Mouse (Mus musculus): ENCODE measurements at regions not wholly inside any gene's neighbourhood (a gene's known extent, or its start where the extent isn't known, plus 50 kb on each side); places are given as distances from the start of the nearest gene placed in this dataset.
"Not testable (repeated sequence)": the region's sequence is repeated elsewhere in the genome, so short reads cannot be mapped to it uniquely, and the experiment has no call there.

DNA sequence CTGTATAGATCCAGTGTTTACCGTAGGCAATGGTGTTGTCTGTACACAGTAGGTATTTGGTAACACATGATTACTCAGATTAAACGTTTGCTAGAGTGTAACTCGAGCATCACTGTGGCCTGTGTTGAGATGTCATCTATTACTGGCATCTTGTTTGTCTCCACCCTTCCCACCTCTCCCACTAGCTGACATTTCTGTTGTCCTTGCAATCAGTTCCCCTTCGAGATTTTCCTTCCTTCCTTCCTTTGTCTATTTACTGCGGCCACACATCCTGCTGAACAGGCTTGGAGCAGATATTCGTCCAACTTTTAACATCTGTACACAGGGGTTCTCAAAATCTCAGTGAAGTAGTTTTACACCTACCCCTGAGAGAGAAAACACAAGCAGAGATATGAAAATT, 77.7 kb upstream of the Creb5 start:
- Histone ChIP-seq H3K9ac (replicated peaks; ENCODE audit: low read length) (no peak overlapping the region), H3K27ac (ENCODE audit: low read length) (no peak overlapping the region), H3K9me3 (ENCODE audit: low read length) (no peaks in the 10 kb centered on the region), H3K27me3 (ENCODE audit: insufficient read depth, low read length) (no peaks in the 10 kb centered on the region), H3K4me1 (ENCODE audit: insufficient read depth, low read length) (peaks cover 8% of the 10 kb centered on the region; the same call in 1 of the 2 replicates), H3K4me2 (replicated peaks; ENCODE audit: low read depth, low read length) (no peak overlapping the region), H3K4me3 (ENCODE audit: low read length) (no peak overlapping the region), H3K36me3 (ENCODE audit: insufficient read depth, low read length) (no peaks in the 10 kb centered on the region)
- no peak for ATAC-seq (ENCODE audit: low FRiP score, low TSS enrichment)
- WGBS, result 52% methylated on average over 6 of the region's 6 CpGs

DNA sequence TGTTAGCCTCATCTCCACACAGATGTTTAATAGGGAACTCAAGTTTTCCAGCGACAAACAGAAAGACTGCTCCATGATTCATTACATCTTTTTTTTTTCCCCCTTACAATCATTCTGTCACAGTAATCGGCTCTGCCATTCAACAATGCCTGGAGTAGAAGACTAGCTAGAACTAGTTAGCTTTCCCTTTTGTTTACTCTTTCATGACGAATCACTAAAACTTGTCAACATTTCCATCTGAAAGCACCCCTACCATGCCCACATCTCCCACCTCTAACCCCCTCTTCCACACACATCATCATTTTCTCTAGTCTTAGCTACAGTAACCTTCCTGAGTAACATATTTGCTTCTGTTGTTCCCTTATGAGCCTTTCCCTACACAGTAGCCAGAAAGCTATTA, 78.6 kb upstream of the Creb5 start:
- WGBS, result 65% methylated on average over 3 of the region's 3 CpGs
- ATAC-seq (ENCODE audit: low FRiP score, low TSS enrichment), result no peak
- Histone ChIP-seq H3K9me3 (ENCODE audit: low read length) (no peaks in the 10 kb centered on the region), H3K4me2 (replicated peaks; ENCODE audit: low read depth, low read length) (no peak overlapping the region), H3K27ac (ENCODE audit: low read length) (no peak overlapping the region), H3K9ac (replicated peaks; ENCODE audit: low read length) (no peak overlapping the region), H3K4me3 (ENCODE audit: low read length) (no peak overlapping the region), H3K4me1 (ENCODE audit: insufficient read depth, low read length) (peaks cover 8% of the 10 kb centered on the region; the same call in 1 of the 2 replicates), H3K27me3 (ENCODE audit: insufficient read depth, low read length) (no peaks in the 10 kb centered on the region), H3K36me3 (ENCODE audit: insufficient read depth, low read length) (no peaks in the 10 kb centered on the region)

DNA sequence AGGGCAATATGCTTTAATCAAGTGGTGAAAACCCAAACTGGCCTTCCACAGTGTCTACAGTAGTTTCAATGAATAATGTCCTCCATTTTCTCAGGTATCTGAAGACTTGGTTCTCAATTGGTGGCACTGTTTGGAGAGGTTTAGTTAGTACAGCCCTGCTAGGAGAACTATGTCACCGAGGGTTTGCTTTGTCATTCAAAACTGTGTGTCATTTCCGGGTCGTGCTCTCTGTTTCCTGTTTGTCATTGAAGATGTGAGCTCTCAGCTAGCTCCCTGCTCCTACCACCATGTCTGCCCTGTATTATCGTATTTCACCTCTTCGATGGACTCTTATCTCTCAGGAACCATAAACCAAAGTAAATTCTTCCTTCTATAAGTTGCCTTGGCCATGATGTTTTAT, 79.3 kb upstream of the Creb5 start:
- 63% methylated on average over 5 of the region's 5 CpGs for WGBS
- no peak overlapping the region for H3K4me3 ChIP-seq (ENCODE audit: low read length)
- H3K4me2 ChIP-seq (replicated peaks; ENCODE audit: low read depth, low read length), result no peak overlapping the region
- peaks cover 8% of the 10 kb centered on the region; the same call in 1 of the 2 replicates for H3K4me1 ChIP-seq (ENCODE audit: insufficient read depth, low read length)
- ATAC-seq (ENCODE audit: low FRiP score, low TSS enrichment), result no peak
- no peak overlapping the region for H3K27ac ChIP-seq (ENCODE audit: low read length)
- H3K9ac ChIP-seq (replicated peaks; ENCODE audit: low read length), result no peak overlapping the region
- H3K27me3 ChIP-seq (ENCODE audit: insufficient read depth, low read length), result no peaks in the 10 kb centered on the region
- no peaks in the 10 kb centered on the region for H3K9me3 ChIP-seq (ENCODE audit: low read length)
- no peaks in the 10 kb centered on the region for H3K36me3 ChIP-seq (ENCODE audit: insufficient read depth, low read length)

DNA sequence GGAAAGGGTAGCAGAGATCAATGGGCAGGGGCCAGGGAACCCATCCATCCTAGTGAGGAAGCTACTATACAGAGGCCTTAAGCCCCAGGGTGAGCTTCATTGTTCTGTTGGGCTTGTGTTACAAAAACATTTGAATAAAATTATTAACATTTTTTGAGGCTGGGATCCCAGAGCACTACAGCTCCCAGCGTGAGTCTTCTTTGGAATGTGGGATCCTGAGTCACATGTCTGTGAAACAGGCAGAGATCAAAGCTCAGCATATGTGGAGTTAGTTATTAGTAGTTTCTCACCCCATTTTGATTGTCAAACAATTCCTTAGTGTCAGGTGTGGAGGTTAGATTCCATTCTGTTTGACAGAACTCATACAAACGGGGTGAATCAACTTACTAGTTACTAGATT, 79.7 kb upstream of the Creb5 start:
- no peak overlapping the region for H3K4me3 ChIP-seq (ENCODE audit: low read length)
- ATAC-seq (ENCODE audit: low FRiP score, low TSS enrichment), result no peak
- H3K4me1 ChIP-seq (ENCODE audit: insufficient read depth, low read length), result peaks cover 8% of the 10 kb centered on the region; the same call in 1 of the 2 replicates
- WGBS, result 77% methylated on average over 2 of the region's 2 CpGs
- H3K9ac ChIP-seq (replicated peaks; ENCODE audit: low read length), result no peak overlapping the region
- no peak overlapping the region for H3K27ac ChIP-seq (ENCODE audit: low read length)
- H3K4me2 ChIP-seq (replicated peaks; ENCODE audit: low read depth, low read length), result no peak overlapping the region
- H3K36me3 ChIP-seq (ENCODE audit: insufficient read depth, low read length), result no peaks in the 10 kb centered on the region
- H3K9me3 ChIP-seq (ENCODE audit: low read length), result no peaks in the 10 kb centered on the region
- H3K27me3 ChIP-seq (ENCODE audit: insufficient read depth, low read length), result no peaks in the 10 kb centered on the region

DNA sequence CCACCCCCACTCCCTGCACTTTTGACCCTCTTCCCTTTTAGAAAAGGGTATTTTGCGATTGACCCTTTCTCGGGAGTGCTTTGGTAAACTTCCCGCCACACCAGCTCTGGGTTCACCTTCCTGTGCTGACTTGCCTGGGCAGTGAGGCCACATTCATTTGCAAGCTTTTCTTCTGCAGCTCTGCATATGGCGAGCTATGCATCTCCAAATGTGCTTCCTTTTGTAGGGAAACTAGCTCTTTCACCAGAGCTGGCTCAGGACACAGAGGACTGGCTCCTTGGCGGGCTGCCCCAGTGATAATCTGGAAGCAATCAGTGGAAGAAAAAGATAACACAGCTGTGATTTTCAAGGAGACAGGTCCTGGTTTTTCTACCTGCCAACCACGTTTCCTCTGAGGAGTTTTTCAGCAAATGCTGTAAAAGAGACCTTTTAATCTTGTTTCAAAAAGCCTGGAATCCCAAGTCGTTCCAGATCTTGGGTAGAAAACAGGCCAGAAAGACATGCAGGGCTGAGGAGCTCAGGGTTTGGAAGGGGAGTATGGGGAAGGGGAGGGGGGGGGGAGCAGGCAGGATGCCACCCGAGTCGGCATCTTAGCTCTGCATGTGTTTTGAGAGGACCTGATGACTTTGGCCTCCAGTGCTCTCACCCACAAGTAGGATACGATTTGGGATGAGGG, 85.7 kb upstream of the Creb5 start:
- 19% methylated on average over 10 of the region's 10 CpGs for WGBS
- Histone ChIP-seq H3K27me3 (ENCODE audit: insufficient read depth, low read length) (no peaks in the 10 kb centered on the region), H3K4me1 (ENCODE audit: insufficient read depth, low read length) (peaks cover 12% of the 10 kb centered on the region), H3K4me3 (ENCODE audit: low read length) (no peak overlapping the region), H3K27ac (ENCODE audit: low read length) (0 out of 2 replicates have a peak overlapping the region, but pooled peaks have one; percentile 5), H3K9ac (replicated peaks; ENCODE audit: low read length) (no peak overlapping the region), H3K36me3 (ENCODE audit: insufficient read depth, low read length) (no peaks in the 10 kb centered on the region), H3K4me2 (replicated peaks; ENCODE audit: low read depth, low read length) (no peak overlapping the region), H3K9me3 (ENCODE audit: low read length) (no peaks in the 10 kb centered on the region)
- ATAC-seq (ENCODE audit: low FRiP score, low TSS enrichment), result no peak

DNA sequence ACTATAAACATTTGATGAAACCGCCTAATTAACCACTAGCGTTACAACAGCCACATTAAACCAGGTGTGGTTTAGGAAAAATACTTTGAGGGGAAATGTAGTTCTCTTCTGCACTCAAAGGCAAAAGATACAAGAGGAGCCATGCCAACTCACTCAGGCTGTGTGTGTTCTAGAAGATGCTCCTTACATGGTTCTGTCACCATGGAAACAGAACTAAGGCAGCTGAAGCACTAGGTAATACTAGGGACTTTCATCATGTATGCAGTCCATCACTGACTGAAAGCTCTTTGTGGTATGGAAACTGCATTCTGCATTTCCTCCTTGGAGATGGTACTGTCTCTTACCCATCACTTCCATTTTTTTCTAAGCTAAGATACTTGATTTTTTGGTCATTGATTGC, 87.6 kb upstream of the Creb5 start:
- Histone ChIP-seq H3K4me3 (ENCODE audit: low read length) (no peak overlapping the region), H3K9ac (replicated peaks; ENCODE audit: low read length) (no peak overlapping the region), H3K27me3 (ENCODE audit: insufficient read depth, low read length) (no peaks in the 10 kb centered on the region), H3K4me1 (ENCODE audit: insufficient read depth, low read length) (peaks cover 12% of the 10 kb centered on the region), H3K9me3 (ENCODE audit: low read length) (no peaks in the 10 kb centered on the region), H3K4me2 (replicated peaks; ENCODE audit: low read depth, low read length) (no peak overlapping the region), H3K27ac (ENCODE audit: low read length) (no peak overlapping the region), H3K36me3 (ENCODE audit: insufficient read depth, low read length) (no peaks in the 10 kb centered on the region)
- 94% methylated on average over 2 of the region's 2 CpGs for WGBS
- no peak for ATAC-seq (ENCODE audit: low FRiP score, low TSS enrichment)

DNA sequence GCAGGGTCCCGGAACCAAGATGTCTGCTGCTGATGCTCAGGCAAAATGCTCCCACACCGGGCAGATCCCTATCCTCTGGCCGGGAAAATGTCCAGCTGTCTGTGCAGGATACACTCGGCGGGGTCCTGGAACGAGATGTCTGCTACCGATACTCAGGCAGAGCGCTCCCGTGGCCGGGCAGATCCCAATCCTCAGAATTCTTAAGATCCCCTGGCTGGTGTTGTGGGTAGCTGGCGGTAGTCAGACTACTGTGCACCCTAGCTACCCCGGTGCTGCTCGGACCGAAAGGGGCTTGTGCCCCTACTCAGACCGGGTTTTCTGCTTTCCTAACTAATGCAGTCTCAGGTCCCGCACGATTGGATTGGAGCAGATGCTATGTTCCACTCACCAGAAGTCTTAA, 104.9 kb upstream of the Creb5 start:
- H3K4me3 ChIP-seq (ENCODE audit: low read length); H3K9me3 ChIP-seq (ENCODE audit: low read length); H3K27me3 ChIP-seq (ENCODE audit: insufficient read depth, low read length); H3K27ac ChIP-seq (ENCODE audit: low read length); H3K4me2 ChIP-seq (replicated peaks; ENCODE audit: low read depth, low read length); H3K36me3 ChIP-seq (ENCODE audit: insufficient read depth, low read length); H3K4me1 ChIP-seq (ENCODE audit: insufficient read depth, low read length); H3K9ac ChIP-seq (replicated peaks; ENCODE audit: low read length); ATAC-seq (ENCODE audit: low FRiP score, low TSS enrichment): not testable (repeated sequence)
- WGBS, result 94% methylated on average over 17 of the region's 17 CpGs

DNA sequence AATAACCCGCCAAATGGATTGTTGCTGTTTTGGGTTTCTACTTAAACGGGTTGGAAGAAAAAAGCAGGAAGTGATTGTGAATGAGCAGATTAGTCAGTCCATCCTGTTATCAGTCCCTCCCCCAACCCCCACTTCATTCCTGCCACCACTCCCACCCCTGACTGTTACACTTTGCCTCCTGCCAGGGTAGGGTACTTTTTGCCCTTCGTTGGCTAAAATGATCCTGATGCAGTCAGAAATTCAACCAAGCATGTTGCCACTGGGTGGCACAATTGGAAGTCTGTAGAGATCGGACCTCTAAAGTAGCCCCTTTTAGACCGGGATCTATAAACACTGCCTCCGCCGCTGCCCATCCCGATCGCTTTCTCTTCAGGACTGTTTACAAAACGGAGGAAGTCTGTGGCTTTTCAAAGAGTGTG, 96.0 kb upstream of the Jazf1 start:
- WGBS, result 10% methylated on average over 10 of the region's 10 CpGs
- Histone ChIP-seq H3K9me3 (ENCODE audit: low read length) (no peaks in the 10 kb centered on the region), H3K27ac (ENCODE audit: low read length) (no peak overlapping the region), H3K36me3 (ENCODE audit: insufficient read depth, low read length) (no peaks in the 10 kb centered on the region), H3K4me3 (ENCODE audit: low read length) (peak overlapping the region; percentile 36), H3K4me1 (ENCODE audit: insufficient read depth, low read length) (0 out of 2 replicates have a peak, but pooled peaks cover 4% of the 10 kb centered on the region), H3K27me3 (ENCODE audit: insufficient read depth, low read length) (no peaks in the 10 kb centered on the region), H3K9ac (replicated peaks; ENCODE audit: low read length) (0 out of 2 replicates have a peak overlapping the region, but pooled peaks have one; percentile 13), H3K4me2 (replicated peaks; ENCODE audit: low read depth, low read length) (peak overlapping the region; percentile 47)
- ATAC-seq (ENCODE audit: low FRiP score, low TSS enrichment), result peak; percentile 31; the same call in 1 of the 2 replicates

DNA sequence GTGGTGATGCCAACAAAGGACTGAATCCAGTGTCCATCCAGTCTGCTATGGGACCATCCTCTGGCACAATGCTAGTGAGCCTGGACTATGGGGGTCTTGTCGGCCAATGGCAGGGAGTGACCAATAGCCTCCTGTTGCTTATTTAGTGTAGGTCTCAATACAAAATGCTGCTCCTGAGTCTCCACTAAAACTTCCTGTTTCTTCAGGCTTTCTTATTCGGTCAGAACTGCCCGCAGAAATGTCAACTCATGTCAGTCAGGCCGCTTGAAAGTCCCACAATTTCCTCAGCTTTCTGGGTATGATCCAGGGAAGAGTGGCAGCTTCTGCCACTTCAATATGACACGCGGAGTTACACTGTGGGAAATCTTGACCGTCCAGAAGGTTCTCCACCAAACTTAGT, 94.7 kb upstream of the Jazf1 start:
- ATAC-seq (ENCODE audit: low FRiP score, low TSS enrichment), result no peak

DNA sequence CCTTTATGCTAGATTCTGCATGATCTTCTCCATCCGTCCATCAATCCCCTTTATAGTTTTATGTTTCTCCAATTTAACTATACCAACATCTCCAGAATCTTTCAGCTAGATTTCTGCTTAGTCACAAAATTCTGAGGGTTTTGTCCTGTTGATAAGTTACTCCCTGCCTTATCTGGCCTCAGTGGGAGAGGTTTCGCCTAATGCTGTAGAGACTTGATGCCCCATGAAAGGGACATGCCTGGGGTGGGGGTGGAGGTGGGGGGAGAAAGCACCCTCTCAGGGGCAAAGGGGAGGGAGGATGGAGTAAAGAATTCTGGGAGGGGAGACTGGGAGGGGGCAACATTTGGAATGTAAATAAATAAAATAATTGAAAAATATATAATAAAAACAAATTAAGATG, 93.2 kb upstream of the Jazf1 start:
- Histone ChIP-seq H3K36me3 (ENCODE audit: insufficient read depth, low read length) (no peaks in the 10 kb centered on the region), H3K4me3 (ENCODE audit: low read length) (no peak overlapping the region), H3K27me3 (ENCODE audit: insufficient read depth, low read length) (no peaks in the 10 kb centered on the region), H3K27ac (ENCODE audit: low read length) (no peak overlapping the region), H3K4me2 (replicated peaks; ENCODE audit: low read depth, low read length) (no peak overlapping the region), H3K9me3 (ENCODE audit: low read length) (no peaks in the 10 kb centered on the region), H3K9ac (replicated peaks; ENCODE audit: low read length) (no peak overlapping the region), H3K4me1 (ENCODE audit: insufficient read depth, low read length) (peaks cover 4% of the 10 kb centered on the region; the same call in 1 of the 2 replicates)
- no peak for ATAC-seq (ENCODE audit: low FRiP score, low TSS enrichment)
- 83% methylated on average over 2 of the region's 2 CpGs for WGBS

More for the DNA sequence above, 94.7 kb upstream of the Jazf1 start:
- H3K27ac ChIP-seq (ENCODE audit: low read length), result no peak overlapping the region
- H3K27me3 ChIP-seq (ENCODE audit: insufficient read depth, low read length), result no peaks in the 10 kb centered on the region
- no peak overlapping the region for H3K4me3 ChIP-seq (ENCODE audit: low read length)
- WGBS, result 90% methylated on average over 7 of the region's 7 CpGs
- H3K9me3 ChIP-seq (ENCODE audit: low read length), result no peaks in the 10 kb centered on the region
- H3K9ac ChIP-seq (replicated peaks; ENCODE audit: low read length), result no peak overlapping the region
- H3K4me2 ChIP-seq (replicated peaks; ENCODE audit: low read depth, low read length), result no peak overlapping the region
- H3K4me1 ChIP-seq (ENCODE audit: insufficient read depth, low read length), result 0 out of 2 replicates have a peak, but pooled peaks cover 4% of the 10 kb centered on the region
- no peaks in the 10 kb centered on the region for H3K36me3 ChIP-seq (ENCODE audit: insufficient read depth, low read length)

All from kidney, embryonic 16.5 days (tissue).